Mouse (Mus musculus): ENCODE data around the gene Tsku. TPM values are rescaled to one million over a fixed set of nuclear protein-coding genes. Genes with fewer than 3 reads are reported as not detected.

Tsku gene
- 1 to 10 TPM; 4.4 to 4.5 TPM for total RNA-seq (2021)
- long read RNA-seq, experiment 1, partial matches to known transcripts: 0 of 4 reads
- long read RNA-seq, experiment 1, other reads (novel, unspliced or antisense): 1 of 4 reads
- long read RNA-seq, experiment 2, partial matches to known transcripts: 0 of 3 reads
- long read RNA-seq, experiment 2, other reads (novel, unspliced or antisense): 1 of 3 reads

DNA sequence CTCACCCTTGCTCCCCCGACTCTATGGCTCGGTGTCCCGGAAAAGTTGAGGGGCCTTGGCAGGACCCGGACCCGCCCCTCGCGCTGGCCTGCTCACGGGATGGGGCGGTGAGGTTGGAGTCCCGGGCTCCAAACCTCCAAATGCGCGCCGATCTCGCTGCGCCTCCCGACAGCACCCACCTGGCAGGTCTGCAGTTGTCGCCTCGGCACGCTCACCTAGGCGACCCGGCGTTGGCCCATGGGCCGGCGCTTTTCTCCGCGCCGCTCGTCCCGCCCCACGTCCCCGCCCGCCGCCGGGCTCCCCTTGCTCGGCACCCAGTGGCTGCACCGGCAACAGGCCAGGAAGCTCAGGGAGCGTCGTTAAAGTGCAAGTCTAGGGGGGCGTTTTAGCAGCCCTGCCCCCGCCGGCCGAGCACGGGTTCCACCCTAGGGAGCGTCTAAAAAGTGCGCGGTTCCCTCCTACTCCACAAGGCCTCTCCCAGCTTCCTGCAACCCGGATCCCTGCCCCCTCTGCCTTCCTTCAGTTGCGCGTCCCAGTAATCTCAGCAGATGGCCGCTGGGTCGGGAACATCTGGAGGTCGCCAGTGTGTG is at the start of gene Tsku:
Tsku (minus strand) TSS at position 266 of the 590 bp plus-strand sequence.
- DNase-seq (ENCODE audit: low spot score in 2 of 2): peak; percentile 81 to 82
- intact Hi-C loops (cut with DNase I): no loop called here

DNA sequence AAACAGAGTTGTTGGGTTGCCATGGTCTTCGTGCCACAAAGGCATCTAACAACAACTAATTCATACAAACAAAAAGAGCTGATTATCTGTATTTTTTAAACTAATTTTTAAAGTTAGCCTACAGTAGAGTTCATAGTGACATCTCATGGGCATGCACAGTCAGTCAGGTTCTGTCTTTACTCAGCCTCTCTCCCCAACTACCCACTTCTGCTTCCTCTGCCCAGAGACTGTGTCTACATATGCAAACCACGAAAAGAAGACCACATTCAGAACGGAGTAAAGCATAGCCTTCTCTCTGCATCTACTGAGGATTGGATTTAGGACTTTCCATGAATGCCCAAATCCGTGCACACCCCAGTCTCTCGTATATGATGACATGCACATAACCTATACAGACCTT is 46.5 kb upstream of the Tsku start:
- intact Hi-C loops (cut with DNase I): no loop called here
- no peak for DNase-seq (ENCODE audit: low spot score in 2 of 2)

DNA sequence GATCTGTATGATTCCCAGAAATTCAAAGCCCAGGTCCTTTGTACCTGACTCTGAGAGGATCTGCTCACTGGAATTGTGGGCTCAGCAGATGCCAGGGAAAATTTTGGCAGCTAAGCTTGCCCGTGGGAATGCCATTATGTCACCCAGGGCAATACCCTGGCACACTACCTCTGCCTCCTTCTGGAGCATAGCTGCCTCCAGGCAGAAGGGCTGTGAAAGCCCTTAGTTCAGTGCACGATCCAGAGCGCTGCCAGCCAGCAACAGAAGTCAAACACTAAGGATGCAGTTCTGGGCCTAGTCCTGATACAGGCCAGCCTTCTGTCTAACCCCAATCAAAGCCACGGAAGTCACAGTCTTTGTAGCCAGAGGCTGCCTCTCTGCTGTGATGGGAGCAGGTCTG is 42.9 kb upstream of the Tsku start:
- intact Hi-C loops (cut with DNase I): no loop called here
- DNase-seq (ENCODE audit: low spot score in 2 of 2): no peak

DNA sequence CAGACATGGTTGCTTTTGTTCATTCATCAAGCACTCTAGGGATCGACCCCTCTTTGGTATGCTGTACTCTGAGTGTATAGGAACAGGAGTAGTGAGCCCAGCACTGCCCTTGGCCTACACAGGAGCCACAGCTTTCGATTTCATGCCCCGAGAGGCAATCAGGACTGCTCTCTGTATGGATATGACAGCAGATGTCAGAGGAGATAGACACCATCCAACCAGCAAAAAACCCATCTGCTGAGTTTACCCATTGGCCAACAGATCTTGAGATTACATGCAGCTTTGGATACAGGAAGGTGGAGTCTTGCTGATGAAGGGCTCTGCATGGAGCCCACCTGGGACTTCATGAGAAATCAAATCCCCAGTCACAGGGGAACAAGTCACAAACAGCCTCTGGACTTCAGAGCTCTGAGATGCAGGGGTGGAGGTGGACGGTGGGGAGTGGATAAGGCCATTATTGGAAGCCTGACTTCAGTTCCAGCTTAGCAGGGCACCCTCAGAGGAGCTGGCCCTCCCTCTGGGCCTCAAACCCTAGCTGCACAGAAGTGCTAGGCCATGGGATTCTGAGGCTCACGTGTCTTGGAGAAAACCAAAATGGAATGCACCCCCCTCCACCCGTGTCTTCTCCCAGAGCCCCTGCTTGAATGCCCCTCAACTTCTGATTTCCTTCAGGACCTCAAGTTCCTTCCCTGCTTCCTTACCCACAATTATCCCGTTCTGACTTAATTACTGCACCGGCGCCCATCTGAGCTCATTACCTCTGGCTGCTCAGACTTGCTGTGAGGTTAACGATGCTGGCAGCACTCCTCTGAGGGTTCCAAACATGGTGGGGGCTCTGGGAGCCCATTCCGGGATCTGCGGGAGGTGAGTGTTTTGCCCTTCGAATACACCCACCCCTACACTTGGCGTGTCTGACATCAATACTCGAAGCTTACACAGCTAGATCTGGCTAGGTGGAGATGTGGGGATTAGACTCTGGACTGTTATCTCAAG is 41.8 kb upstream of the Tsku start:
- DNase-seq (ENCODE audit: low spot score in 2 of 2): no peak
- intact Hi-C loops (cut with DNase I): no loop called here

DNA sequence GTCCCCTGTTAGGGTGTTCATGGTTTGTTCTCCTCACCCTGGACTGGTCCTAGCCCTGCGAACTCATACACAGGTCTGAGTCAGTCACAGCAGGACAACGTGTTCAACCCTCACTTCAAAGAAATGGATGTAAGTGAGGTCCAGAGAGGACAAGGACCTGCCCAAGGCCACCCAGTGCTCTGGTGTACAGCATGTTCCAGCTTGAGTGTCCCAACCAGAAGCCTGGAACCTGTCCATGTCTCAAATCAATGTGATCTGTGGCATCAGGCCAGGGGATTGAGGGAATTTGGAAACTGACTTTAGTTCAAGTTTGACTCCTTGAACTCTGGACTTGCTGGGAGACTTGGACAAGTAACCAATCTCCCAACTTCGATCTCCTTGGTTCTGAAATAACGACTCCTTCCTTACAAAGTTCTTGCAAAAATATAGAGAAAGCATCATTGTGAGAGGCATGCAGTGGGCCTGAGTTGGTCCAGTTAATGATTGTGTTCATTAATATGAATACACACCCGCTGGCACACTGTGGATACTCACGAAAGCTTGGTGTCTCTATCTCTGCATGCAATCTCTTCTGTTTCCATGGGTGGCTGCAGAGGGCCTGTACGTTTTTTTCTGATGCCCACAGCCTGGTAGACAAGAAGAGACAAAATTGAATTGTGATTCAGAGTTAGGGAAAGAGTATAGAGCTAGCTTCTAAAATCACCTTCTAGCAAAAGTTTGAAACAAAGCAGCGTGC is 31.5 kb upstream of the Tsku start:
- no peak for DNase-seq (ENCODE audit: low spot score in 2 of 2)
- intact Hi-C loops (cut with DNase I): no loop called here

DNA sequence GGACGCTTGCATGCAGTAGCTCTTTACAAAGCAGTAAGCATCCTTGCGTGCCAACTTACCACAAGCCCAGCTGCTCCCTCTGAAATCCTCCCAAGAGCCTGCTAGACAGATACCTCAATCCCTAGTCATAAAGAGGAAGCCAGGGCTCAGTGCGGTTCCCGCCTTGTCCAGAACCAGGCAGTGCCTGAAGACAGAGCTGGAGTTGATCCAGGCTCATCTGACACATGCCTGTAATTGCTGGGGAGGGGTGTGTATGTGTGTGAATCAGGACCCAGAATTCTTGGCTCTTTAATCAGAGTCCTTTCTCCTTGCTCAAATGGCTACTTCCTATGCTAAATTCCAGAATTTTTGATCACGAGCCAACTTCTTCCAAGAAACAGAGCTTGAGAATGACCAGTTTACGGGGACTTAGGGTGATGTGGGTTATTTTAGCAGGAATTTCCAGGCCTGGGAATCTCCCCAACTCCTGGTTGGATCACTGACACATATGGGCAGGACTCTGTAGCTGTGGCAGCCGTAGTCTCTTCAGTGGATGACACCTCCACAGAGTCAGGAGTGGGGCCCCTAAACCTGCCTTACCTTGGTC is 30.3 kb upstream of the Tsku start:
- peak; percentile 23 to 38 for DNase-seq (ENCODE audit: low spot score in 2 of 2)
- intact Hi-C loops (cut with DNase I): no loop called here

DNA sequence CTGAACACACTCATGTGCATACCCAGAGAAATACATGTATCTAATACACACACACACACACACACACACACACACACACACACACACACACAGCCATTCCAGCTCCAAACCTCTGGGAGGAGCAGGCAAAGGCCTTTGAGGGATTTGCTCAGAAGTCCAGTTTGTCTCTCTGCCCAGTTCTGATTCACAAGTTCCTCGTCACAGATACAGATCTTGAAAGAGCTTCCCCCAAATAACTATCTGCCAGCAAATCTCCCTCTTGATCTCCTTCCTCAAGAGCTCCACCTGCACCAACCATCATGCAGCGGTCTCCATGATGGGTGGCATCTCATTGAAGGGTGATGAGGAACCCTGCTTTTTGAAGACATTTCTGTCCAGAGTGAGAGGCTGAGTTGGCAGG is 29.4 kb upstream of the Tsku start:
- DNase-seq (ENCODE audit: low spot score in 2 of 2): no peak
- intact Hi-C loops (cut with DNase I): no loop called here

DNA sequence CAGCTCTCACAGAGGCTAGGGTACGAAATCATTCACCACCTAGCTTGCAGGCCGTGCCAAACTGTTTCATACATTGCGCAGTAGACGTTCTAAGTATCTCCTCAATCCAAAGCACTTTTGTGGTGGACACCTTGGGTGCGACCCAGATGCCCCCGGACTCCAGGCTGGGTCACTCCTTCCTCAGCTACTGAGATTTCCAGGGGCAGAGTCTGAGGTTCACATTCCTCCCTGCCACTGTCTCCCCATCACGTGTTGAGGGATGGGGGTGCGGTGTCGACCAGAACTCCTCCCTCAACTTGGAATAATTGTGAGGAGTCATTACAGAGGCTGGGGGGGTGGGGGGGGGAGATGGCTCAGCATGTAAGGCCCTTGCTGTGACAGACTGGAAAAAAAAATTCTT is 28.5 kb upstream of the Tsku start:
- intact Hi-C loops (cut with DNase I): no loop called here
- DNase-seq (ENCODE audit: low spot score in 2 of 2): no peak

DNA sequence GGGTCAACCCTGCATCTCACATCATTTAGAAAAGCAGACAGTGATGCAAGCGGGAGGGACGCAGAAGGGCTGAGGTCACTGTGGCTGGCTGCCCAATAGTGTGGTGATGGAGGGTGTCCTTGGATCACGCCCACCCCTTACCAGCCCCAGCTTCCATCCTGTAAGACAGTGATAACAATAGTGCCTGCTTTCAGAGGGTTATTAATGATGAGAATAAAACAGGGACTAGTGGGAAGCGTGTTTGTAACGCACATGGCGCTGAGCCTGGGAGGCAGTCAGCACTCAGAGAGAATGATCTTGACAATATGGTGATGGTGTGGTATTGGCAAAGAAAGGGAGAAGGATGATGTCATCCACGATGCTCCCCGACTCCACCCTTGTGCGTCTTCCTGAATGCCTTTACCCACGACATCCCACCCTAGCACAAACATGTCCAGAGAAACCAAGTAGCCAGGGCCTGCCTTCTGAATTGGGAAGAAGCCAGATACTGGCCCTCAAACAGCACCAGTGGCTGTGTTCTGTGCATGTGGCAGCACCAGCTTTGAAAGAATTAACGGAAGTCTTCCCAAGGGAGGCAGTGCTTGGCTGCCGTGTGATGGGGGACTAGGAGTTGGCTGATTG is 27.9 kb upstream of the Tsku start:
- intact Hi-C loops (cut with DNase I): no loop called here
- no peak for DNase-seq (ENCODE audit: low spot score in 2 of 2)

DNA sequence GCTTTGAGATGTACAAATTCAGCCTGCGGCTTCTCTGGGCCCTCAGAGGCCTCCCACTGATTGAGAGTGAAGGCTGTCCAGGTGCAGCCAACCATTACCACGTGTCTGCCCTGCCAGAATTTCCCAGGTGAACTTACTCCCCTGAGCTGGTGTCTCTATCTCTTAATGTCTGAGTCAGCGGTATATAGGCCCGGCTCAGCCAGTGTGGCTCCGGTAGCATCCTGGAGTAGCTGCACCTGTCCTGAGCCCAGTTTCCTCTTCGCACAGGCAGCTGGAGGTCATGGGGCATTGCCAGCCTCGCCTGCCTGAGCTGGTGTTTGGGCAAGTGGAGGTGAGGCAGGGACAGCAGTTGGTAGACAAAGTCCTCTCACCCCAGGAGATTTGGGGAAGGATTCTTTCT is 26.1 kb upstream of the Tsku start:
- DNase-seq (ENCODE audit: low spot score in 2 of 2): no peak

DNA sequence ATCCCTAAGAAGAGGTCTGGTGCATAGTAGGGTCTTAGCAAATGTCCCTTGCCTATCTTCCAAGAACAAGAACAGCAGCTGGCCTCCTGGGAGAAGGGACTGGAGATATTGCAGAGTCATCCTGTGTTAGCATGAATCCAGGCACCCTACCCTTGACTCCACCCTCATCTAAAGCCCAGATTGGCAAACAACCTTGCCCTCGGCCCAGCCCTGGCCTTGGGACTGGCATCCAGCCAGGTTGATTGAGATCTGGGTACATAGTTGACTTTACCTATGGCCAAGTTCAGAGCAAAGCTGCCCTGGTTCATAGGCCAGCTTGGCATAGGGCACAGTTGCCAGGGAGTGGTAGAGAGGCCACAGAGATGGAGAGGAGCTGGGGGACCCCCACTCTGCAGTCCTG is 24.0 kb upstream of the Tsku start:
- no peak for DNase-seq (ENCODE audit: low spot score in 2 of 2)
- intact Hi-C loops (cut with DNase I): no loop called here

More for the DNA sequence above, 26.1 kb upstream of the Tsku start:
- intact Hi-C loops (cut with DNase I): no loop called here

DNA sequence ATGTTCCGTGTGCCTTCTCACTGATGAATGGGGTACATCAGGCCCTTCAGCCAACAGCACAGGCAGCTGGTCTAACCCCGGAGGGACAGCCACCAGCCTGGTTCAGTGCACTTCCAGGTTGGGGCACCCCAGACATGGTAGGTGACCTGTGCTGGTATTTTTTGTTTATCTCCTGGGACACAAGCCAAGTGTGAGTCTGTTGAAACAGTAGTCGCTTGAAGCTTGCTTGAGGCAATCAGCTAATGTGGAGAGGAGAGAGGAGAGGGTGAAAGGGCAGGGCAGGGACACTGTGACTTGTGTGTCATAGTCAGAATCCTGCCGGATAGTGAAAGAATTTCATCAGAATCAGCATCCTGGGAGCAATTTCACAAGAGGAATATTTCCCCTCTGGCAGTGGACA is 22.2 kb upstream of the Tsku start:
- intact Hi-C loops (cut with DNase I): no loop called here
- DNase-seq (ENCODE audit: low spot score in 2 of 2): no peak

DNA sequence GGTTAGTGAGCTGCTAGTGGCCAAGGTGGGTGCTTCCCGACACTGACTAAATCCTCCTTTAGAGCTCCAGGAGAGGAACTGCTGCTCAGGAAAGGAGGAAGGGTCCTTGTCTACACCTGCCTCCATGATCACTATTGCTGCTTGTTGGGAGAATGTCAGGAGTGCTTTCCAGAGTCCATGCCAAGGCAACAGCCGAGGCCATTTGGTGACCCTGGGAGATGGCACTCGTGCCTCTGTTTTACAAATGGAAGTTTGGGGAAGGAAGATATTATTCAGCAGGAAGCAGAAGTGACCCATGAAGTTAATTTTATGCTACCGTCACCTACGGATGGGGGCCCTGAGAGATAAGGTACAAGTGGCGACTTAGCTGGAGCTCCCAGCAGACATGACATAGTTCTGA is 21.7 kb upstream of the Tsku start:
- intact Hi-C loops (cut with DNase I): no loop called here
- DNase-seq (ENCODE audit: low spot score in 2 of 2): no peak

DNA sequence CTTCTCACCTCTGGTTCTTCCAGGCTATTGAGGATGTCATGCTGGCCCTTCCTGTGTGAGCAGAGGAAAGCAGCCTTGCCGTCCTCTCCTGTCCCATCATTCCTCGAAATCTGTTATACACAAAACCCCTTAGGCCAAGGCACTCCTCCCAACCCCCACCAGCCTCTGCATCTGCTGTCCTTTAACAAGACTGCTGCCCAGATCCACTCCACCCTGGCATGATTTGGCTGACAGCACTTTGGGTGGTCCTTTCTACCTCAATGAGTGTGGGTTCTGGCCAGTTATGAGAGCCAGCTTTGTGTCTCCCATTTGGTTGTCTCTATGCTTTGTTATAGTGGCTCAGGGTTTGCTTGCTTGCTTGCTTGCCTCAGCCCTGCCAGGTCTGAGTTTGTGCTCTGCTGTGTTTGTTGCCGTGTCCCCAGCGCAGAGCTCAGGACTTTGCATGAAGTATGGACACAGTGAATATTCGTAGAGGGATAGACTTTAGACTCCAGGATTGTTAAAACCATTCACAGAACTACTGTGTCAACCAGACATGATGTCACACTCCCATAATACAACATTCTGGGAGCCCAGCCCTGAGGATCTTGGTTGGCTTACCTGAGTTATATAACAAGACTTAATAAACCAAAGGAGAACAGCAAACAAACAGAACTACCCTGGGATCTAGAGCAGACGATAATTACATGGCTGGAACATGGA is 19.2 kb upstream of the Tsku start:
- no peak for DNase-seq (ENCODE audit: low spot score in 2 of 2)
- intact Hi-C loops (cut with DNase I): no loop called here

DNA sequence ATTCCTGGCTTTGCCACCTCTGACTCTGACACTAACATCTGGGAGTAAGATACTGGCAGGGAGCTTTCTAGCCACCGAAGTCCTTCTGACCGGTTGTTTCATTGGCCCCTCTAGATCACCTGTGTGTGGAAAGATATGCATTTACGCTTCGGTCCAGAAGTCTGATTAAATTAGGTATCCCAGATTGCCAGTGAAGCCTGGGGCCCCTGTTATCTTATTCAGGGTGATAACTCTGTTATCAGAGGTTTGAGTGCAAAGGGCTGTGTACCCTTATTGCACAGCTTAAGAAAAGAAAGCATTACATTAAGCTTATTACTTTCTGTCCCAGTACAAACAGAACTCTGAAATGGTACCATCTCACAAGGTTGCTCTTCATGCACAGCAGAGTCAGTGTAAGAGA is 18.1 kb upstream of the Tsku start:
- DNase-seq (ENCODE audit: low spot score in 2 of 2): no peak
- intact Hi-C loops (cut with DNase I): no loop called here

DNA sequence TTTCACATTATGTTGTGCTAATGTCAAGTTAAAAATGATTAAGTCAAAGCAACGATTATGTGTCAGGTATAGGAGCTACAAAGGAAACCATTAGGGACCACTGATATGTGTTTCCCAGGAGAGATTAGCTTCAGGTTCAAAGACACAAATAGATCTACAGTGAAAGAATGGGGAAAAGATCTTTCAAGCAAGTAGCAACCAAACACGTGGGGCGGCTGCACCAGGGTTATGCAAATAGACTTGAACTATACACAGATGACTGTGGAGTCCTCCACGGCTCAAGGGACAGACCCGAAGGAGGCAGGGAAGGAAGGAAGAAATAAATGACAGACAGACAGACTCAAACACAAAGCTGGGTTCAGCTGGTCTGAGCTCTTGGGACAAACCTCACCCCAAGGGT is 16.1 kb upstream of the Tsku start:
- intact Hi-C loops (cut with DNase I): no loop called here
- DNase-seq (ENCODE audit: low spot score in 2 of 2): no peak

DNA sequence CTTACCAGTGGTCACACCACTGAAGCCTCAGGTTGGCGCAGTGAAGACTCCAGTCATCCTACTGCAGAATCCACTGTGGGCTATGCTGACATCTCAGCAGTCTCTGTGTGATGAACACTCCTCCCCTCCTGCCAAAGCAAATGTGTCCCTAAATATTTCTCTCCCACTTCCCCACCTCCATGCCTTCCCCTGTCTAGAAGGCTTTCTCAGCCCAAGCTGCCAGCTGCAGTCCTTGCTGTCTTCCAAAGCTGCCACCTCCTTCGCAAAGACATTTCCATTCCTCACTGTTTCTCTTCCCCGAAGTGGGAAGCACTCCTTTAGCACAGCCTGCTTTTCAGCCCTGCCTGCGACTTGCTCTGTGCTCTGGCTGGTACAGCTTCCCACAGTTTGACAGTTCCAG is 10.0 kb upstream of the Tsku start:
- DNase-seq (ENCODE audit: low spot score in 2 of 2): peak; percentile 67 to 82
- intact Hi-C loops (cut with DNase I): loop anchor here (5.0 kb wide), 1 partner anchor 46 kb away; no protein-coding TSS in a partner anchor

DNA sequence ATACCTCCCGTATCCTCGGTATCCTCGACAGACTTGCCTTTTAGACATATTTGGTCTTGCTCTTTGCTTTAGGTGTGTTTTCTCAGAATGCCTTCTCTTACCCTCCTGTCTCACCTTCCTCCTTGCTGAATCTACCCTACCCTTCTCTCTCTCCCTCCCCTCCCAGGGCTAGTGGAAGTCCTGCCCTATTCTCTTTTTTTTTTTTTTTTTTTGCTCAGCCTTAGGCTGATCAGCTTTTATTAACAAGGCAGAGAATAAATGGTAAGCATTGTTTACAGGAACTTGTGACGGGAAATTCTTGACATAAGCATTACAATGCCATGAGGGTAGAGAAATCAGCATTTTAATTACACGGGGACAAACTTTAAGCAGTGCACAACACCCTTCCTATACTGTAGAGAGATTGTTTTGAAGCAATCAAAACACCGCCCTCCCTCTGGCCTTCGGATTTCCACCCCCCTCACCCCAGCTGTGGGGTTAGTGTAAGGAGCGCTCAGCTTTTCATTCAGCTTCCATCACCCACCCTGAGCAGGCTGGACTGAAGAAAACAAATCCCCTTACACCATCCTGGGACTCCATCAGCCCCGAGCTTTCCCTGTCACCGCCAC is 8.7 kb upstream of the Tsku start:
- intact Hi-C loops (cut with DNase I): loop anchor here (5.0 kb wide), 1 partner anchor 47 kb away; no protein-coding TSS in a partner anchor
- DNase-seq (ENCODE audit: low spot score in 2 of 2): no peak

Measured in left cerebral cortex, postnatal 14 days (tissue).